Mouse (Mus musculus) CH12.LX (cell line): ENCODE results near the gene Il1rl1. TPM values are rescaled to one million over a fixed set of nuclear protein-coding genes. Genes with fewer than 3 reads are reported as not detected.

Experiments used
- DNase-seq: peaks from one replicate; pipeline ENCODE4 v3.0.0-alpha.2; 2013; ENCODE audit errors: extremely low read depth
- H3K27ac ChIP-seq: 2 replicates; pipeline ENCODE4 v1.5.1; 2012; ENCODE audit warnings: low read depth, mild to moderate bottlenecking, control low read depth, moderate library complexity; ENCODE audit not compliant: insufficient read depth
- H3K27me3 ChIP-seq: replicated peaks from 2 replicates; pipeline ENCODE3; 2012; ENCODE audit warnings: inconsistent platforms
- H3K36me3 ChIP-seq, 2 experiments: replicated peaks in 1 of 2; 2 replicates each; pipeline versions ENCODE3 to v1.6.1; 2012; ENCODE audit warnings: inconsistent platforms in 1 of 2, low read length in 1 of 2, mild to moderate bottlenecking in 1 of 2, mixed read lengths in 1 of 2, moderate library complexity in 1 of 2; ENCODE audit not compliant: control insufficient read depth in 1 of 2, insufficient read depth in 1 of 2
- H3K4me1 ChIP-seq, 2 experiments: 2 replicates each; pipeline ENCODE4 v1.6.1; 2012; ENCODE audit warnings: inconsistent platforms in 1 of 2, moderate library complexity in 1 of 2; ENCODE audit not compliant: insufficient read depth in 2 of 2, control insufficient read depth in 1 of 2
- H3K4me2 ChIP-seq: 2 replicates; pipeline ENCODE4 v1.6.1; 2012; ENCODE audit warnings: low read depth, mild to moderate bottlenecking, control low read depth; ENCODE audit not compliant: poor library complexity, insufficient read depth, severe bottlenecking
- H3K4me3 ChIP-seq, 3 experiments: fragments of 150-350 bp in 1 of 3; sonication (generic) in 1 of 3; replicated peaks in 1 of 3; 2 replicates each; pipeline versions ENCODE3 to v1.5.1; 2011 to 2012; ENCODE audit warnings: low read depth in 2 of 3, low read length in 2 of 3, mild to moderate bottlenecking in 2 of 3, moderate library complexity in 2 of 3, control low read depth in 1 of 3, improper control_type of control experiment in 1 of 3, inconsistent platforms in 1 of 3, mixed read lengths in 1 of 3; ENCODE audit not compliant: poor library complexity in 1 of 3
- H3K79me2 ChIP-seq: replicated peaks from 2 replicates; pipeline ENCODE4 v1.6.1; 2012; ENCODE audit warnings: mild to moderate bottlenecking, moderate library complexity; ENCODE audit not compliant: control insufficient read depth, poor library complexity, insufficient read depth, severe bottlenecking; ENCODE audit errors: extremely low read depth
- H3K9ac ChIP-seq: 2 replicates; pipeline ENCODE4 v1.6.1; 2012; ENCODE audit warnings: low read depth, mild to moderate bottlenecking, control low read depth, moderate library complexity; ENCODE audit not compliant: insufficient read depth
- H3K9me3 ChIP-seq: replicated peaks from 2 replicates; pipeline ENCODE3; 2012; ENCODE audit warnings: low read length, inconsistent platforms, mixed read lengths
- BHLHE40 ChIP-seq: IDR thresholded peaks from 2 replicates; pipeline ENCODE4 v1.6.1; 2011; ENCODE audit warnings: mild to moderate bottlenecking, low read depth, low read length, improper control_type of control experiment
- CHD1 ChIP-seq: IDR thresholded peaks from 2 replicates; pipeline ENCODE4 v1.6.1; 2012; ENCODE audit warnings: low read depth, low read length, improper control_type of control experiment, inconsistent platforms
- CHD2 ChIP-seq: IDR thresholded peaks from 2 replicates; pipeline ENCODE4 v1.6.1; 2011; ENCODE audit warnings: low read length, improper control_type of control experiment
- CTCF ChIP-seq, 2 experiments: IDR thresholded peaks in 1 of 2; conservative IDR thresholded peaks in 1 of 2; 2 replicates each; pipeline ENCODE4 v1.5.1; 2011 to 2012; ENCODE audit warnings: low read depth in 2 of 2, low read length in 2 of 2, improper control_type of control experiment in 1 of 2, inconsistent platforms in 1 of 2, mild to moderate bottlenecking in 1 of 2, moderate library complexity in 1 of 2
- E2F4 ChIP-seq: IDR thresholded peaks from 2 replicates; pipeline ENCODE4 v1.6.1; 2011; ENCODE audit warnings: low read depth, low read length, improper control_type of control experiment; ENCODE audit not compliant: insufficient replicate concordance
- ELF1 ChIP-seq: IDR thresholded peaks from 2 replicates; pipeline ENCODE4 v1.6.1; 2014; ENCODE audit warnings: low read depth, mild to moderate bottlenecking, inconsistent platforms, low read length, improper control_type of control experiment
- EP300 ChIP-seq: IDR thresholded peaks from 2 replicates; pipeline ENCODE4 v1.6.1; 2011; ENCODE audit warnings: low read length, improper control_type of control experiment
- GABPA ChIP-seq: IDR thresholded peaks from 2 replicates; pipeline ENCODE4 v1.6.1; 2012; ENCODE audit warnings: low read depth, low read length, improper control_type of control experiment, inconsistent platforms; ENCODE audit not compliant: insufficient replicate concordance
- HCFC1 ChIP-seq: IDR thresholded peaks from 2 replicates; pipeline ENCODE4 v1.6.1; 2012; ENCODE audit warnings: low read depth, mild to moderate bottlenecking, inconsistent platforms, low read length, improper control_type of control experiment
- IRF4 ChIP-seq: IDR thresholded peaks from 2 replicates; pipeline ENCODE4 v1.6.1; 2014; ENCODE audit warnings: low read depth, mild to moderate bottlenecking, inconsistent platforms, low read length, improper control_type of control experiment
- JUN ChIP-seq: IDR thresholded peaks from 2 replicates; pipeline ENCODE4 v1.6.1; 2011; ENCODE audit warnings: low read depth, mild to moderate bottlenecking, low read length, improper control_type of control experiment, moderate library complexity; ENCODE audit not compliant: insufficient read depth
- JUND ChIP-seq: conservative IDR thresholded peaks from 2 replicates; pipeline ENCODE4 v1.6.1; 2011; ENCODE audit warnings: low read depth, low read length, improper control_type of control experiment
- MAFK ChIP-seq: IDR thresholded peaks from 2 replicates; pipeline ENCODE4 v1.6.1; 2011; ENCODE audit warnings: low read length, improper control_type of control experiment; ENCODE audit not compliant: insufficient replicate concordance
- MAX ChIP-seq: IDR thresholded peaks from 2 replicates; pipeline ENCODE4 v1.6.1; 2011; ENCODE audit warnings: low read length, improper control_type of control experiment
- MAZ ChIP-seq: IDR thresholded peaks from 2 replicates; pipeline ENCODE4 v1.6.1; 2012; ENCODE audit warnings: low read depth, mild to moderate bottlenecking, inconsistent platforms, low read length, improper control_type of control experiment, moderate library complexity
- MEF2A ChIP-seq: IDR thresholded peaks from 2 replicates; pipeline ENCODE4 v1.6.1; 2014; ENCODE audit warnings: low read depth, mild to moderate bottlenecking, inconsistent platforms, low read length, improper control_type of control experiment, borderline replicate concordance
- MXI1 ChIP-seq: IDR thresholded peaks from 2 replicates; pipeline ENCODE4 v1.6.1; 2011; ENCODE audit warnings: mild to moderate bottlenecking, low read depth, low read length, improper control_type of control experiment
- MYC ChIP-seq: IDR thresholded peaks from 2 replicates; pipeline ENCODE4 v1.6.1; 2011; ENCODE audit warnings: low read depth, mild to moderate bottlenecking, improper control_type of control experiment, low read length
- NELFE ChIP-seq: IDR thresholded peaks from 2 replicates; pipeline ENCODE4 v1.6.1; 2011; ENCODE audit warnings: low read depth, low read length, improper control_type of control experiment
- NRF1 ChIP-seq: IDR thresholded peaks from 2 replicates; pipeline ENCODE4 v1.6.1; 2014; ENCODE audit warnings: low read depth, mild to moderate bottlenecking, inconsistent platforms, low read length, improper control_type of control experiment, moderate library complexity
- PAX5 ChIP-seq: IDR thresholded peaks from 2 replicates; pipeline ENCODE4 v1.6.1; 2012; ENCODE audit warnings: low read length, inconsistent platforms, mixed read lengths
- POLR2A ChIP-seq: IDR thresholded peaks from 2 replicates; pipeline ENCODE4 v1.6.1; 2011; ENCODE audit warnings: low read depth, mild to moderate bottlenecking, improper control_type of control experiment, low read length
- POLR2AphosphoS2 ChIP-seq: IDR thresholded peaks from 2 replicates; pipeline ENCODE4 v1.6.1; 2011; ENCODE audit warnings: low read depth, low read length, improper control_type of control experiment
- RAD21 ChIP-seq: IDR thresholded peaks from 2 replicates; pipeline ENCODE4 v1.6.1; 2011; ENCODE audit warnings: low read depth, mild to moderate bottlenecking, low read length, improper control_type of control experiment, moderate library complexity
- RCOR1 ChIP-seq: conservative IDR thresholded peaks from 2 replicates; pipeline ENCODE4 v1.6.1; 2012; ENCODE audit warnings: low read depth, mild to moderate bottlenecking, inconsistent platforms, low read length, improper control_type of control experiment
- SMC3 ChIP-seq: IDR thresholded peaks from 2 replicates; pipeline ENCODE4 v1.6.1; 2011; ENCODE audit warnings: low read depth, low read length, improper control_type of control experiment
- TCF12 ChIP-seq: IDR thresholded peaks from 2 replicates; pipeline ENCODE4 v1.6.1; 2014; ENCODE audit warnings: low read depth, mild to moderate bottlenecking, inconsistent platforms, low read length, improper control_type of control experiment
- UBTF ChIP-seq: IDR thresholded peaks from 2 replicates; pipeline ENCODE4 v1.6.1; 2012; ENCODE audit warnings: low read depth, mild to moderate bottlenecking, inconsistent platforms, low read length, improper control_type of control experiment, moderate library complexity
- USF1 ChIP-seq: IDR thresholded peaks from 2 replicates; pipeline ENCODE4 v1.6.1; 2014; ENCODE audit warnings: low read depth, mild to moderate bottlenecking, inconsistent platforms, low read length, improper control_type of control experiment
- ZC3H11A ChIP-seq: IDR thresholded peaks from 2 replicates; pipeline ENCODE4 v1.6.1; 2012; ENCODE audit warnings: low read depth, mild to moderate bottlenecking, inconsistent platforms, low read length, improper control_type of control experiment
- ZKSCAN1 ChIP-seq: IDR thresholded peaks from 2 replicates; pipeline ENCODE4 v1.6.1; 2012; ENCODE audit warnings: low read depth, inconsistent platforms, low read length, improper control_type of control experiment, borderline replicate concordance
- ZMIZ1 ChIP-seq: IDR thresholded peaks from 2 replicates; pipeline ENCODE4 v1.6.1; 2012; ENCODE audit warnings: low read depth, mild to moderate bottlenecking, inconsistent platforms, low read length, improper control_type of control experiment
- dilution Hi-C: fragments of 300-500 bp; cut with MboI; formaldehyde crosslinking; loops from 2 replicates; pipeline ENCODE4 v1.14.3; 2020; ENCODE audit warnings: low sequenced_read_pairs; ENCODE audit not compliant: extremely low pct_unique_long_range_greater_than_20kb, extremely low pct_ligation_motif_present
- in situ Hi-C: fragments of 300-500 bp; cut with MboI; formaldehyde crosslinking; loops from 3 replicates; pipeline ENCODE4 v1.14.3; 2019; ENCODE audit warnings: low sequenced_read_pairs, low pct_ligation_motif_present, low pct_unique_long_range_greater_than_20kb, mixed read lengths
- polyA plus RNA-seq: library from polyadenylated mRNA; unstranded; fragments of >175 nt; gene quantifications from 2 replicates; pipeline ENCODE4 v1.2.1, GENCODE M21; 2012; ENCODE audit warnings: low read depth; ENCODE audit not compliant: insufficient read length
- total RNA-seq, 2 experiments: library from RNA; depleted of rRNA; stranded (reverse); fragments of 300-350 nt in 1 of 2; fragments of >200 nt in 1 of 2; gene quantifications; 2 replicates each; pipeline ENCODE4 v1.2.3; 2012 to 2014

The Il1rl1 gene
- total and polyA plus RNA-seq, 3 experiments: 0.13 TPM; not detected in 2

GRCm38 (mm10) chr1:40476756-40477155 lies 47.4 kb downstream of the Il1rl1 start:
- no peaks in the 10 kb centered on the region for H3K79me2 ChIP-seq
- H3K9ac ChIP-seq: no peak overlapping the region
- H3K4me1 ChIP-seq: peaks cover 0 to 47% of the 10 kb centered on the region in 2 experiments; a peak in 2 of 4 replicates
- dilution Hi-C loops: no loop called here
- H3K27ac ChIP-seq: no peak overlapping the region
- no peaks in the 10 kb centered on the region for H3K9me3 ChIP-seq
- H3K4me2 ChIP-seq: no peak overlapping the region
- H3K36me3 ChIP-seq: no peaks in the 10 kb centered on the region
- no peaks in the 10 kb centered on the region for H3K27me3 ChIP-seq
- in situ Hi-C loops: no loop called here
- no peak overlapping the region for H3K4me3 ChIP-seq
- DNase-seq: no peak
- no peak for TF ChIP-seq TCF12
- no peak for TF ChIP-seq MXI1
- TF ChIP-seq MEF2A: no peak
- no peak for TF ChIP-seq MYC
- no peak for TF ChIP-seq IRF4
- no peak for TF ChIP-seq NRF1
- no peak for TF ChIP-seq CTCF (conservative IDR thresholded peaks at IDR 0.05 in 1 of 2, IDR thresholded peaks at IDR 0.05 in 1 of 2; ENCODE audit: low read depth in 2 of 2, low read length in 2 of 2)
- no peak for TF ChIP-seq BHLHE40
- TF ChIP-seq MAZ: no peak
- no peak for TF ChIP-seq ELF1

- Histone ChIP-seq H3K4me1 (peaks cover 0 to 40% of the 10 kb centered on the region in 2 experiments; a peak in 2 of 4 replicates), H3K4me3 (no peak overlapping the region), H3K36me3 (no peaks in the 10 kb centered on the region), H3K9me3 (no peaks in the 10 kb centered on the region), H3K27ac (no peak overlapping the region), H3K4me2 (peak overlapping the region; percentile 50; the same call in 1 of the 2 replicates), H3K79me2 (no peaks in the 10 kb centered on the region), H3K9ac (no peak overlapping the region), H3K27me3 (no peaks in the 10 kb centered on the region)
- in situ Hi-C loops (no loop called here), dilution Hi-C loops (no loop called here)
- peak; percentile 50 for DNase-seq
- TF ChIP-seq MXI1 (no peak), EP300 (no peak), MYC (no peak), E2F4 (no peak), CHD2 (no peak), SMC3 (no peak), ZMIZ1 (no peak), MAZ (no peak), ZC3H11A (no peak), CTCF (conservative IDR thresholded peaks at IDR 0.05 in 1 of 2, IDR thresholded peaks at IDR 0.05 in 1 of 2; ENCODE audit: low read depth in 2 of 2, low read length in 2 of 2) (no peak), POLR2A (no peak), NRF1 (peak; percentile 74), UBTF (no peak), HCFC1 (no peak), JUND (no peak), RCOR1 (no peak), IRF4 (no peak), MAX (no peak), BHLHE40 (peak; percentile 57), NELFE (no peak), MEF2A (peak; percentile 87), PAX5 (no peak), USF1 (no peak), JUN (no peak), RAD21 (no peak), POLR2AphosphoS2 (no peak), TCF12 (0 out of 2 replicates have a peak, but pooled peaks have one; percentile 17), MAFK (no peak), GABPA (no peak), ZKSCAN1 (no peak), CHD1 (no peak)
Measured at GRCm38 (mm10) chr1:40479505-40479923, 50.1 kb downstream of the Il1rl1 start.
